Mouse (Mus musculus) erythroblast, embryonic 14.5 days (primary cell): Measurements from ENCODE around the gene Garnl3.

Experiments
- GATA1 ChIP-seq: IDR thresholded peaks from 2 replicates; pipeline ENCODE4 v1.6.1; 2012; ENCODE audit warnings: low read length, inconsistent platforms, mixed read lengths
- TAL1 ChIP-seq: IDR thresholded peaks from 3 replicates; pipeline ENCODE4 v1.6.1; 2012; ENCODE audit warnings: low read length, inconsistent platforms, mixed read lengths

DNA sequence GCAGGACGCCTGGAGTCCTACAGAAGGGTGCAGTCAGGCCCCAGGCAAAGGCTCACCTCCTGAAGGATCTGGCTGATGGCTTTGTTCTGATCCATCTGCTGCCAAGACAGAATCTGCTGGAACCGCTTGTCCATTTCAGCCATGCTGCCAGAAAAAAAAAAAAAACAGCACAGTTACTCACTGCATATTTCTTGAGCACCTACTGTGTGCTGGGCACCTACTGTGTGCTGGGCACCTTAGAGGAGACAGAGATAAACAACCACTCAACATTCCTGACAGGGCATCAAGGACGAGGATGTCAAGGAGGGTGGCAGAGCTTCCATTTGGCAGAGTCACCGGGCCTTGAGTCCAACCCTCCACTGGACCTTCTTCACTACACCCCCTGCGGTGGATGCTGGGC, 192.7 kb downstream of the Garnl3 start:
- TF ChIP-seq GATA1 (no peak), TAL1 (no peak)
